Mouse (Mus musculus): Measurements from ENCODE around the gene Acy3.
"Not testable (repeated sequence)": the region's sequence is repeated elsewhere in the genome, so short reads cannot be mapped to it uniquely, and the experiment has no call there.

Gene Acy3

GRCm38 (mm10) chr19:3986334-3986733 is at the start of gene Acy3:
TSS of gene Acy3 (plus strand) at chr19:3986570.
- in situ Hi-C loops (cut with MboI, MseI) = no loop called here

GRCm38 (mm10) chr19:3942315-3942714 is 44.1 kb upstream of the Acy3 start:
- in situ Hi-C loops (cut with MboI, MseI) = no loop called here

- in situ Hi-C loops (cut with MboI, MseI) = no loop called here
Observed at GRCm38 (mm10) chr19:3942986-3943735, 43.2 kb upstream of the Acy3 start.

GRCm38 (mm10) chr19:3945872-3946564 is 40.4 kb upstream of the Acy3 start:
- in situ Hi-C loops (cut with MboI, MseI) = no loop called here

- in situ Hi-C loops (cut with MboI, MseI) = no loop called here
Observed at GRCm38 (mm10) chr19:3946715-3947114, 39.7 kb upstream of the Acy3 start.

GRCm38 (mm10) chr19:3947813-3948212 is 38.6 kb upstream of the Acy3 start:
- in situ Hi-C loops (cut with MboI, MseI) = no loop called here

GRCm38 (mm10) chr19:3948546-3948945 is 37.8 kb upstream of the Acy3 start:
- in situ Hi-C loops (cut with MboI, MseI) = no loop called here

- in situ Hi-C loops (cut with MboI, MseI) = no loop called here
Observed at GRCm38 (mm10) chr19:3950331-3950730, 36.0 kb upstream of the Acy3 start.

- in situ Hi-C loops (cut with MboI, MseI) = no loop called here
Observed at GRCm38 (mm10) chr19:3951461-3951860, 34.9 kb upstream of the Acy3 start.

GRCm38 (mm10) chr19:3952099-3952498 is 34.3 kb upstream of the Acy3 start:
- in situ Hi-C loops (cut with MboI, MseI) = no loop called here

GRCm38 (mm10) chr19:3955033-3955432 is 31.3 kb upstream of the Acy3 start:
- in situ Hi-C loops (cut with MboI, MseI) = no loop called here

- in situ Hi-C loops (cut with MboI, MseI) = no loop called here
Observed at GRCm38 (mm10) chr19:3955804-3956203, 30.6 kb upstream of the Acy3 start.

- in situ Hi-C loops (cut with MboI, MseI) = not testable (repeated sequence)
Observed at GRCm38 (mm10) chr19:3957296-3958036, 28.9 kb upstream of the Acy3 start.

GRCm38 (mm10) chr19:3958470-3958869 is 27.9 kb upstream of the Acy3 start, which contains the start of gene Aldh3b3:
TSS of gene Aldh3b3 (plus strand) at chr19:3958645.
- in situ Hi-C loops (cut with MboI, MseI) = no loop called here

- in situ Hi-C loops (cut with MboI, MseI) = no loop called here
Observed at GRCm38 (mm10) chr19:3959030-3959429, 27.3 kb upstream of the Acy3 start.

- in situ Hi-C loops (cut with MboI, MseI) = no loop called here
Observed at GRCm38 (mm10) chr19:3960211-3960610, 26.2 kb upstream of the Acy3 start.

GRCm38 (mm10) chr19:3961805-3962204 is 24.6 kb upstream of the Acy3 start:
- in situ Hi-C loops (cut with MboI, MseI) = not testable (repeated sequence)

- in situ Hi-C loops (cut with MboI, MseI) = no loop called here
Observed at GRCm38 (mm10) chr19:3962469-3962868, 23.9 kb upstream of the Acy3 start.

GRCm38 (mm10) chr19:3964030-3964429 is 22.3 kb upstream of the Acy3 start:
- in situ Hi-C loops (cut with MboI, MseI) = no loop called here

- in situ Hi-C loops (cut with MboI, MseI) = no loop called here
Observed at GRCm38 (mm10) chr19:3966330-3967075, 19.9 kb upstream of the Acy3 start.

GRCm38 (mm10) chr19:3967258-3967657 is 19.1 kb upstream of the Acy3 start:
- in situ Hi-C loops (cut with MboI, MseI) = no loop called here

GRCm38 (mm10) chr19:3972229-3972628 is 14.1 kb upstream of the Acy3 start, which contains the start of gene Aldh3b2:
TSS of gene Aldh3b2 (plus strand) at chr19:3972328.
- in situ Hi-C loops (cut with MboI, MseI) = no loop called here
